Mouse (Mus musculus) CD4-positive, CD25-positive, alpha-beta regulatory T cell, adult 2 months (primary cell): ENCODE measurements around the gene Birc2.

Experiments
- DNase-seq: peaks from one replicate; pipeline ENCODE4 v3.0.0-alpha.2; 2012; ENCODE audit warnings: low read depth, low spot score

Birc2 gene

GRCm38 (mm10) chr9:7785396-7785795 is 51.5 kb downstream of the Birc2 start:
- DNase-seq, result no peak

- DNase-seq, result no peak
These were observed 52.2 kb downstream of the Birc2 start for GRCm38 (mm10) chr9:7784615-7785012.

- peak; percentile 55 for DNase-seq
These were observed 52.8 kb downstream of the Birc2 start for GRCm38 (mm10) chr9:7783823-7784614.

- DNase-seq, result peak; percentile 74
These were observed 56.4 kb downstream of the Birc2 start for GRCm38 (mm10) chr9:7780250-7781150.

GRCm38 (mm10) chr9:7779786-7780185 is 57.1 kb downstream of the Birc2 start:
- DNase-seq, result no peak

- DNase-seq, result peak; percentile 33
These were observed 58.1 kb downstream of the Birc2 start for GRCm38 (mm10) chr9:7778771-7779170.

- no peak for DNase-seq
These were observed 59.2 kb downstream of the Birc2 start for GRCm38 (mm10) chr9:7777652-7778051.

GRCm38 (mm10) chr9:7776940-7777339 is 59.9 kb downstream of the Birc2 start:
- DNase-seq, result no peak

- peak; percentile 63 for DNase-seq
These were observed 60.9 kb downstream of the Birc2 start for GRCm38 (mm10) chr9:7775986-7776385.

- no peak for DNase-seq
These were observed 61.9 kb downstream of the Birc2 start for GRCm38 (mm10) chr9:7775011-7775410.

GRCm38 (mm10) chr9:7774538-7774937 is 62.3 kb downstream of the Birc2 start:
- no peak for DNase-seq

- DNase-seq, result no peak
These were observed 63.2 kb downstream of the Birc2 start for GRCm38 (mm10) chr9:7773686-7774085.

GRCm38 (mm10) chr9:7772773-7773454 is 64.0 kb downstream of the Birc2 start:
- no peak for DNase-seq

- no peak for DNase-seq
These were observed 64.5 kb downstream of the Birc2 start for GRCm38 (mm10) chr9:7772361-7772760.

GRCm38 (mm10) chr9:7769491-7769890 is 67.4 kb downstream of the Birc2 start:
- no peak for DNase-seq

- no peak for DNase-seq
These were observed 67.8 kb downstream of the Birc2 start for GRCm38 (mm10) chr9:7769081-7769480.
